In the genomic region with DNA sequence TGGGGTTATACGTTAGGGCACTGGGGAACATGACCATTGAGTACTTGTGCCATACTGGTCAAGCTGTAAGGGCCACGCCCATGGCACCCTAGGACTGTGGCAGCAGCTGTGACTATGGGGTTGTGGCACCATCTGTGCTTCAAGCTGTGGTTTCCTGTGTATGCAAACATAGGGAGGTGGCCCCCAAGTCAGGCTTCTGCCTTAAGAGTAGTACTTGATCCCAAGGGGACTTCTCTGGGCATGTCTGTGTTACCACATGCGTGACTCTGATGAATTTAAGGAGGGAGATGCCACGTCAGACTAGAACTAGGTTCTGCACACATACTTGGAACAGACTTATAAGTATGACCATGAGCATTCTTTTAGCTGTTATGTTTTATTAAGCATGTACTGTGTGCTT, we compare ENCODE assay signal across 21 mouse cellular contexts.
"Had no signal": no experiment of that assay in that cellular context is flagged by ENCODE, and none has a peak within 500 bp of the region (broad histone marks: within the 10 kb centered on the region; RNA-seq: fewer than 3 reads in every experiment).

No protein-coding gene starts in this region.

- H3K4me3 ChIP-seq: midbrain, embryonic 10.5 days; midbrain, embryonic 12.5 days; myocyte; neural tube, embryonic 13.5 days; neural tube, embryonic 15.5 days; stomach, embryonic 15.5 days had no signal

- H3K9me3 ChIP-seq: midbrain, embryonic 12.5 days; neural tube, embryonic 13.5 days; neural tube, embryonic 15.5 days; stomach, embryonic 15.5 days had no signal

- H3K4me1 ChIP-seq: midbrain, embryonic 12.5 days; neural tube, embryonic 13.5 days; neural tube, embryonic 15.5 days; stomach, embryonic 15.5 days had no signal

- H3K36me3 ChIP-seq: midbrain, embryonic 10.5 days; midbrain, embryonic 12.5 days; neural tube, embryonic 13.5 days; neural tube, embryonic 15.5 days; stomach, embryonic 15.5 days had no signal

- H3K4me2 ChIP-seq: lung, embryonic 14.5 days; midbrain, embryonic 12.5 days; neural tube, embryonic 13.5 days; neural tube, embryonic 15.5 days; stomach, embryonic 15.5 days had no signal

- H3K27me3 ChIP-seq: midbrain, embryonic 12.5 days; neural tube, embryonic 13.5 days; neural tube, embryonic 15.5 days; stomach, embryonic 15.5 days had no signal

- H3K9ac ChIP-seq: lung, embryonic 14.5 days; midbrain, embryonic 12.5 days; neural tube, embryonic 13.5 days; neural tube, embryonic 15.5 days; stomach, embryonic 15.5 days had no signal

- H3K27ac ChIP-seq: midbrain, embryonic 10.5 days; midbrain, embryonic 12.5 days; neural tube, embryonic 13.5 days; neural tube, embryonic 15.5 days; stomach, embryonic 15.5 days; stomach, postnatal 0 days had no signal

- ATAC-seq: midbrain, embryonic 16.5 days had no signal

- DNase-seq: lung, adult 18-20 months; lung, embryonic 14.5 days; lung, postnatal 10 days; lung, postnatal 4 days; midbrain, embryonic 14.5 days; retina, postnatal 1 day; right cerebral cortex, adult 18-20 months; right cerebral cortex, postnatal 25 days; right cerebral cortex, postnatal 4 days; spleen, adult 18-20 months; thymus, adult 2 months; thymus, postnatal 25 days; thymus, postnatal 4 days had no signal
